Mouse (Mus musculus): ENCODE results near the gene Zfp955a. TPM values are rescaled to one million over a fixed set of nuclear protein-coding genes. Genes with fewer than 3 reads are reported as not detected.

Zfp955a gene
- polyA plus RNA-seq (2017; shearing (Covaris generic)) = 10 to 100 TPM; 10.2 to 16.2 TPM

GRCm38 (mm10) chr17:33254530-33255318, at the start of gene Zfp955a:
Gene Zfp955a (minus strand): TSS chr17:33255145.

GRCm38 (mm10) chr17:33289039-33289875, 34.3 kb upstream of the Zfp955a start, which contains the start of gene Zfp955b:
Gene Zfp955b (plus strand): TSS chr17:33289544.

GRCm38 (mm10) chr17:33264376-33264775, 9.4 kb upstream of the Zfp955a start, which contains the start of gene Olfr63:
Gene Olfr63 (plus strand): TSS chr17:33264676.

GRCm38 (mm10) chr17:33221590-33221989, 33.4 kb downstream of the Zfp955a start, which contains the start of gene Olfr1564:
Gene Olfr1564 (minus strand): TSS chr17:33221690.

GRCm38 (mm10) chr17:33191002-33191401, 63.9 kb downstream of the Zfp955a start, which contains the start of gene Olfr239:
Gene Olfr239 (plus strand): TSS chr17:33191302.

Other genes with a start within 250 kb of the Zfp955a start
- gene Zfp763, start 221.7 kb downstream of the Zfp955a start, polyA plus RNA-seq (2017; shearing (Covaris generic)) = 1 to 10 TPM; 4.9 to 6.6 TPM
- gene 4921501E09Rik, start 187.1 kb downstream of the Zfp955a start, polyA plus RNA-seq (2017; shearing (Covaris generic)) = not detected
- 1 to 10 TPM; 4.3 to 7.2 TPM for gene Zfp563, start 165.8 kb downstream of the Zfp955a start, polyA plus RNA-seq (2017; shearing (Covaris generic))
- not detected for gene Morc2b, start 115.5 kb downstream of the Zfp955a start, polyA plus RNA-seq (2017; shearing (Covaris generic))
- gene Olfr55, start 86.7 kb downstream of the Zfp955a start, polyA plus RNA-seq (2017; shearing (Covaris generic)) = under 1 TPM in 1 of 2 experiments, not detected in 1; 0.05 TPM
- gene Olfr239, start 63.8 kb downstream of the Zfp955a start, polyA plus RNA-seq (2017; shearing (Covaris generic)) = not detected
- not detected for gene Olfr1564, start 33.5 kb downstream of the Zfp955a start, polyA plus RNA-seq (2017; shearing (Covaris generic))
- under 1 TPM in 1 of 2 experiments, not detected in 1; 0.06 TPM for gene Olfr63, start 9.5 kb upstream of the Zfp955a start, polyA plus RNA-seq (2017; shearing (Covaris generic))
- gene Zfp955b, start 34.4 kb upstream of the Zfp955a start, polyA plus RNA-seq (2017; shearing (Covaris generic)) = 10 to 100 TPM in 1 of 2 experiments, 1 to 10 TPM in 1; 8.2 to 11.0 TPM
- gene Zfp81, start 103.7 kb upstream of the Zfp955a start, polyA plus RNA-seq (2017; shearing (Covaris generic)) = 1 to 10 TPM; 4.7 to 9.3 TPM
- gene Zfp101, start 139.5 kb upstream of the Zfp955a start, polyA plus RNA-seq (2017; shearing (Covaris generic)) = 1 to 10 TPM; 5.2 to 10.0 TPM
- not detected for gene Actl9, start 177.8 kb upstream of the Zfp955a start, polyA plus RNA-seq (2017; shearing (Covaris generic))

Data from activated CD4-positive, CD25-positive, alpha-beta regulatory T cell (primary cell).